Mouse (Mus musculus) erythroblast, embryonic 14.5 days (primary cell): ENCODE measurements around the gene Tcp10c.
"Not testable (repeated sequence)": the region's sequence is repeated elsewhere in the genome, so short reads cannot be mapped to it uniquely, and the experiment has no call there.

Experiments
- GATA1 ChIP-seq: IDR thresholded peaks from 2 replicates; pipeline ENCODE4 v1.6.1; 2012; ENCODE audit warnings: low read length, inconsistent platforms, mixed read lengths
- TAL1 ChIP-seq: IDR thresholded peaks from 3 replicates; pipeline ENCODE4 v1.6.1; 2012; ENCODE audit warnings: low read length, inconsistent platforms, mixed read lengths

DNA sequence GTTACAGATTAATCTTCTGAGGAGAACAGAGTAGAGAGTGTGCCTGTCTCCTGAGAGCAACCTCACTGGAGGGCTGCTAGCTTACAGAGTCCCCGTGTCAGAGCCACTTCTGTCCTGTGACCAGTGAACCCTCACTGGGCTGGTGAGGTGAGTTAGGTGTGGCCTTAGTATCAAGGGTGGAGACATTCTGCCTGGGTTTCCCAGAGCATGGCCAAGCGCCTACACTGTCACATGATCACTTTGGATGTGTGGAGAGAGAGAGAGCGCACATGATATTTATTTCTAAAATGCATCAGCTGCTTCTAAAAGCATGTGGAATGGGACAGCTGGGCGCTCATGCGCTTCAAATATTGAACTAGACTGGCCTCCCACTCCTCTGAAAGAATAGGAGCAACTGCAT is 46.0 kb upstream of the Tcp10c start:
- TF ChIP-seq TAL1, GATA1: not testable (repeated sequence)
